Mouse (Mus musculus): ENCODE measurements at regions not wholly inside any gene's neighbourhood (a gene's known extent, or its start where the extent isn't known, plus 50 kb on each side); places are given as distances from the start of the nearest gene placed in this dataset.

GRCm38 (mm10) chr16:13049321-13049720, 60.2 kb upstream of the Ercc4 start:
- no peak for TF ChIP-seq CTCF (IDR thresholded peaks at IDR 0.05; ENCODE audit: control insufficient read depth, insufficient read depth, insufficient replicate concordance, low read depth, low read length)
- TF ChIP-seq POLR2A (IDR thresholded peaks at IDR 0.05; ENCODE audit: control insufficient read depth, low read depth, low read length): no peak
